Mouse (Mus musculus) kidney, embryonic 15.5 days (tissue): ENCODE data around the gene Olfr695. TPM values are rescaled to one million over a fixed set of nuclear protein-coding genes. Genes with fewer than 3 reads are reported as not detected.

Experiments
- ATAC-seq: fragments of 200-750 bp; cut with Nextera tagmentation; replicated peaks from 2 replicates; pipeline ENCODE4 v1.8.0; 2017; ENCODE audit warnings: moderate TSS enrichment; ENCODE audit not compliant: low FRiP score
- H3K27ac ChIP-seq: fragments of 300-500 bp; sonication (generic); 2 replicates; pipeline ENCODE4 v1.5.1; 2015; ENCODE audit warnings: mild to moderate bottlenecking, inconsistent platforms
- H3K27me3 ChIP-seq: fragments of 300-500 bp; sonication (generic); 2 replicates; pipeline ENCODE4 v1.6.1; 2015; ENCODE audit warnings: inconsistent platforms
- H3K36me3 ChIP-seq: fragments of 300-500 bp; sonication (generic); 2 replicates; pipeline ENCODE4 v1.6.1; 2015; ENCODE audit warnings: inconsistent platforms
- H3K4me1 ChIP-seq: fragments of 300-500 bp; sonication (generic); 2 replicates; pipeline ENCODE4 v1.6.1; 2015; ENCODE audit warnings: inconsistent platforms
- H3K4me2 ChIP-seq: fragments of 300-500 bp; sonication (generic); 2 replicates; pipeline ENCODE4 v1.6.1; 2015; ENCODE audit warnings: moderate library complexity, mild to moderate bottlenecking, inconsistent platforms
- H3K4me3 ChIP-seq: fragments of 300-500 bp; sonication (generic); replicated peaks from 2 replicates; pipeline ENCODE4 v1.5.1; 2015; ENCODE audit warnings: mild to moderate bottlenecking, inconsistent platforms
- H3K9ac ChIP-seq: fragments of 300-500 bp; sonication (generic); 2 replicates; pipeline ENCODE4 v1.6.1; 2015; ENCODE audit warnings: mild to moderate bottlenecking, inconsistent platforms
- H3K9me3 ChIP-seq: fragments of 300-500 bp; sonication (generic); replicated peaks from 2 replicates; pipeline ENCODE4 v1.6.1; 2016; ENCODE audit warnings: inconsistent platforms
- WGBS: fragments of 180-500 bp; shearing (Covaris S2); methylation state at CpG from one replicate; pipeline ENCODE4 v1.1.7; 2015; ENCODE audit warnings: mixed read lengths; 5-methylcytosine and 5-hydroxymethylcytosine counted together
- polyA plus RNA-seq: library from polyadenylated mRNA; unstranded; fragments of >200 nt; fragmentation: Nextera tagmentation; extraction: Ambion mirVana; gene quantifications from 2 replicates; pipeline ENCODE4 v1.2.1, GENCODE M21; 2015

Gene Olfr695
- polyA plus RNA-seq, 1 experiment from 2014 or later, result not detected

DNA sequence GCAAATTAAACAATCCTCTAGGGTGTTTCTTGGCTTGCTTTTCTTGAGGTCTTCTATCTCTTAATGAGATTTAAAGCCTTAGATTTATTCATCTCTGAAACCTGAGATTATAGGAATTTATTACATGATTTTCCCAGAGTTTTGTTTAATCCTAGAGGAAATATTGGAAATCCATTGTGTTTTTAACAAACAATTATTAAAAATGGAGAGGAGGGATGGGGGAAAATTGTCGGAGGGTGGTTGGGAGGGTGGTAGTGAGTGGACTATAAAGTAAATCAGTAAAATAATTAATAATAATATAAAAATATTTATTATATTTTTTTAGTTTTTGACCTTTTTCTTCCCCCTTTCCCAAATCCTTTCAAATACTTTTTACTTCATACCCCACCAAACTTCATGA is 24.5 kb downstream of the Olfr695 start, which contains the start of gene Olfr694:
Olfr694 (minus strand) TSS at position 101 of the 400 bp plus-strand sequence.
- Histone ChIP-seq H3K27me3 (no peaks in the 10 kb centered on the region), H3K4me1 (no peaks in the 10 kb centered on the region), H3K9me3 (no peaks in the 10 kb centered on the region), H3K36me3 (no peaks in the 10 kb centered on the region), H3K27ac (no peak within 1 kb of the TSS), H3K4me2 (no peak within 1 kb of the TSS), H3K9ac (no peak within 1 kb of the TSS), H3K4me3 (no peak within 1 kb of the TSS)
- 89% methylated on average over 1 of the region's 1 CpGs for WGBS
- no peak for ATAC-seq

GRCm38 (mm10) chr7:106685382-106685781 is 30.8 kb downstream of the Olfr695 start:
- H3K4me2 ChIP-seq, result no peak overlapping the region
- no peak overlapping the region for H3K4me3 ChIP-seq
- no peaks in the 10 kb centered on the region for H3K36me3 ChIP-seq
- H3K27ac ChIP-seq, result no peak overlapping the region
- H3K27me3 ChIP-seq, result no peaks in the 10 kb centered on the region
- 90% methylated on average over 2 of the region's 2 CpGs for WGBS
- H3K9me3 ChIP-seq, result no peaks in the 10 kb centered on the region
- H3K9ac ChIP-seq, result no peak overlapping the region
- ATAC-seq, result no peak
- no peaks in the 10 kb centered on the region for H3K4me1 ChIP-seq

DNA sequence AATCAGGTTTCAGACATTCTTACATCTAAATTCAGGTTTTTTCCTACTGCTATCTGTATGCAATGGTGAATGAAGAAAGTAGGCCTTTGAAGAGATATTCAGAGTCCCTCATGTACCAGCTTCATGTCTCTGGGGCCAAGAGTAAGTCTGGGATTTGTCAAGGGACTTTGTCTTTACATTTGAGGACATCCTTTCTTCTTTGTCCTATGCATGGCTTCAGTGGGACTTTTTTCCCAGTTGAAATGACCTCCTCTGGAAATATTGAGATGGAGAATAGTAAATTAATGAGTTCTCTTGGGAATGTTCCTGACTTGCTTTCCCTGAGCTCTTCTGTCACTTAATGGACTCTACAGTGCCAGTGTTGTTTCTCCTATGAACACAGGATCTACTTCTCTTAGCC is 35.7 kb downstream of the Olfr695 start, which contains the start of gene Olfr693:
Olfr693 (minus strand) TSS at position 101 of the 400 bp plus-strand sequence.
- Histone ChIP-seq H3K4me1 (no peaks in the 10 kb centered on the region), H3K27me3 (no peaks in the 10 kb centered on the region), H3K9me3 (no peaks in the 10 kb centered on the region), H3K36me3 (no peaks in the 10 kb centered on the region), H3K4me3 (no peak within 1 kb of the TSS), H3K27ac (no peak within 1 kb of the TSS), H3K4me2 (no peak within 1 kb of the TSS), H3K9ac (no peak within 1 kb of the TSS)
- no peak for ATAC-seq

Other genes with a start within 250 kb of the Olfr695 start
- not detected in 2 replicates for gene Olfr693, start 35.8 kb downstream of the Olfr695 start, polyA plus RNA-seq
- gene Olfr694, start 24.6 kb downstream of the Olfr695 start, polyA plus RNA-seq, result not detected in 2 replicates
- not detected in 2 replicates for gene Olfr697, start 26.0 kb upstream of the Olfr695 start, polyA plus RNA-seq
- not detected in 2 replicates for gene Olfr698, start 39.0 kb upstream of the Olfr695 start, polyA plus RNA-seq
- not detected in 2 replicates for gene Olfr699, start 76.8 kb upstream of the Olfr695 start, polyA plus RNA-seq
- not detected in 2 replicates for gene Olfr700, start 92.4 kb upstream of the Olfr695 start, polyA plus RNA-seq
- not detected in 2 replicates for gene Olfr701, start 97.7 kb upstream of the Olfr695 start, polyA plus RNA-seq
- not detected in 2 replicates for gene Olfr702, start 117.5 kb upstream of the Olfr695 start, polyA plus RNA-seq
- not detected in 2 replicates for gene Olfr703, start 127.0 kb upstream of the Olfr695 start, polyA plus RNA-seq
- not detected in 2 replicates for gene Olfr704, start 146.8 kb upstream of the Olfr695 start, polyA plus RNA-seq
- gene Olfr705, start 160.5 kb upstream of the Olfr695 start, polyA plus RNA-seq, result not detected in 2 replicates
- not detected in 2 replicates for gene Olfr706, start 171.8 kb upstream of the Olfr695 start, polyA plus RNA-seq
- gene Olfr707, start 184.8 kb upstream of the Olfr695 start, polyA plus RNA-seq, result not detected in 2 replicates
- not detected in 2 replicates for gene Olfr1532-ps1, start 191.6 kb upstream of the Olfr695 start, polyA plus RNA-seq
- gene Olfr709-ps1, start 215.8 kb upstream of the Olfr695 start, polyA plus RNA-seq, result not detected in 2 replicates
- gene Olfr710, start 231.9 kb upstream of the Olfr695 start, polyA plus RNA-seq, result not detected in 2 replicates
- gene Olfr6, start 247.5 kb upstream of the Olfr695 start, polyA plus RNA-seq, result not detected in 2 replicates